Mouse (Mus musculus) cerebellum, adult 11-12 months (tissue): ENCODE data around the gene Slc9a3r1.
A peak's percentile ranks its signal among the peaks of the same experiment; 100 is the strongest.

Source experiments
- DNase-seq: peaks from one replicate; pipeline ENCODE4 v3.0.0; 2022

The Slc9a3r1 gene

GRCm38 (mm10) chr11:115192180-115192579, 29.0 kb downstream of the Slc9a3r1 start:
- DNase-seq: no peak

GRCm38 (mm10) chr11:115194693-115195092, 31.6 kb downstream of the Slc9a3r1 start:
- no peak for DNase-seq

GRCm38 (mm10) chr11:115195933-115196332, 32.8 kb downstream of the Slc9a3r1 start:
- no peak for DNase-seq

- DNase-seq: no peak
Measured at GRCm38 (mm10) chr11:115197558-115197957, 34.4 kb downstream of the Slc9a3r1 start.

- no peak for DNase-seq
Measured at GRCm38 (mm10) chr11:115198932-115199384, 35.8 kb downstream of the Slc9a3r1 start.

GRCm38 (mm10) chr11:115200520-115200919, 37.4 kb downstream of the Slc9a3r1 start:
- no peak for DNase-seq

- DNase-seq: peak; percentile 95
Measured at GRCm38 (mm10) chr11:115202316-115202715, 39.2 kb downstream of the Slc9a3r1 start.

- DNase-seq: no peak
Measured at GRCm38 (mm10) chr11:115202756-115203155, 39.6 kb downstream of the Slc9a3r1 start.

GRCm38 (mm10) chr11:115208126-115208525, 45.0 kb downstream of the Slc9a3r1 start:
- DNase-seq: peak; percentile 72

GRCm38 (mm10) chr11:115208776-115209732, 45.9 kb downstream of the Slc9a3r1 start:
- DNase-seq: peak; percentile 79

- no peak for DNase-seq
Measured at GRCm38 (mm10) chr11:115209958-115210357, 46.8 kb downstream of the Slc9a3r1 start.

- peak; percentile 88 for DNase-seq
Measured at GRCm38 (mm10) chr11:115212116-115212515, 49.0 kb downstream of the Slc9a3r1 start.

- DNase-seq: no peak
Measured at GRCm38 (mm10) chr11:115215123-115215522, 52.0 kb downstream of the Slc9a3r1 start.

- peak; percentile 95 for DNase-seq
Measured at GRCm38 (mm10) chr11:115217439-115218410, 54.6 kb downstream of the Slc9a3r1 start.

- no peak for DNase-seq
Measured at GRCm38 (mm10) chr11:115219263-115219662, 56.1 kb downstream of the Slc9a3r1 start.

- no peak for DNase-seq
Measured at GRCm38 (mm10) chr11:115219685-115220084, 56.5 kb downstream of the Slc9a3r1 start.

- no peak for DNase-seq
Measured at GRCm38 (mm10) chr11:115222077-115222476, 58.9 kb downstream of the Slc9a3r1 start.

GRCm38 (mm10) chr11:115222570-115222969, 59.4 kb downstream of the Slc9a3r1 start:
- no peak for DNase-seq

GRCm38 (mm10) chr11:115223451-115223850, 60.3 kb downstream of the Slc9a3r1 start:
- no peak for DNase-seq

GRCm38 (mm10) chr11:115223877-115224276, 60.7 kb downstream of the Slc9a3r1 start:
- DNase-seq: no peak

GRCm38 (mm10) chr11:115224889-115225288, 61.7 kb downstream of the Slc9a3r1 start:
- DNase-seq: no peak

GRCm38 (mm10) chr11:115225301-115225700, 62.2 kb downstream of the Slc9a3r1 start:
- no peak for DNase-seq
